ENCODE assay signal across 13 mouse cellular contexts in the genomic region with DNA sequence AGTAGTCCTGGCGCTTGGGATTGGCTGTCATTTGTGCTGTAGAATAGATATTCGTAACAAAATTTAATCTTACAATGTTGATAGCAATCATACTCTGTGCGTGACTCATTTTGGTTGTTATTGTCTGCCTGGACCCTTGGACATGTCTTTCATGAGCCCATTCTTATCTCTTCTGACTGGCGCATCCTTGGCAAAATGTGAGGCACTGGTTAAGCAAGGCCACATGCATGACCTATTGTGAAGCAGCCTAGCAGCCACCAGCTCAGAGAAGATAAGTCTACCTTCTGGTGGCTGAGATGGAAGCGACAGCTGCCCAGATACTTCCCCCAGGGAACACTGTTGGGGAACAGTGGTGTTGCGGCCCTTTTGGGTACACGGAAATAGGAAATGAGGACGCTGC.
"Had no signal": no experiment of that assay in that cellular context is flagged by ENCODE, and none has a peak within 500 bp of the region (broad histone marks: within the 10 kb centered on the region; RNA-seq: fewer than 3 reads in every experiment).

No protein-coding gene starts in this region.

- DNase-seq: gastrocnemius, adult 2 months; gastrocnemius, postnatal 10 days; gastrocnemius, postnatal 25 days; heart, adult 18-20 months; heart, postnatal 10 days; heart, postnatal 4 days; kidney, adult 18-20 months; kidney, adult 8-10 months; kidney, postnatal 14 days; kidney, postnatal 36 days; layer of hippocampus, adult 9-11 months; liver; liver, embryonic 13.5 days had no signal
